Mouse (Mus musculus) midbrain, embryonic 10.5 days (tissue): ENCODE data around the gene Stard9. TPM values are rescaled to one million over a fixed set of nuclear protein-coding genes. Genes with fewer than 3 reads are reported as not detected.

Experiments used
- DNase-seq: peaks from one replicate; pipeline ENCODE4 v3.0.0-alpha.2; 2017; ENCODE audit warnings: low spot score
- H3K27ac ChIP-seq: fragments of 300-500 bp; sonication (generic); replicated peaks from 2 replicates; pipeline ENCODE4 v1.5.1; 2016; ENCODE audit warnings: mild to moderate bottlenecking
- H3K27me3 ChIP-seq: fragments of 300-500 bp; sonication (generic); 2 replicates; pipeline ENCODE4 v1.6.1; 2016; ENCODE audit warnings: low read depth, mild to moderate bottlenecking; ENCODE audit not compliant: poor library complexity, severe bottlenecking
- H3K36me3 ChIP-seq: fragments of 300-500 bp; sonication (generic); 2 replicates; pipeline ENCODE4 v1.6.1; 2016; ENCODE audit warnings: mild to moderate bottlenecking, moderate library complexity
- H3K4me1 ChIP-seq: fragments of 300-500 bp; sonication (generic); 2 replicates; pipeline ENCODE4 v1.6.1; 2016
- H3K4me3 ChIP-seq: fragments of 300-500 bp; sonication (generic); 2 replicates; pipeline ENCODE4 v1.5.1; 2016; ENCODE audit warnings: mild to moderate bottlenecking, moderate library complexity
- H3K9me3 ChIP-seq: fragments of 300-500 bp; sonication (generic); replicated peaks from 2 replicates; pipeline ENCODE4 v1.6.1; 2016; ENCODE audit warnings: mild to moderate bottlenecking
- WGBS: fragments of 180-500 bp; shearing (Covaris S2); methylation state at CpG from one replicate; pipeline ENCODE4 v1.1.7; 2016; 5-methylcytosine and 5-hydroxymethylcytosine counted together
- polyA plus RNA-seq: library from polyadenylated mRNA; unstranded; fragments of >200 nt; fragmentation: Nextera tagmentation; extraction: Ambion mirVana; gene quantifications from 2 replicates; pipeline ENCODE4 v1.2.1, GENCODE M21; 2016

Stard9 gene
- polyA plus RNA-seq, 1 experiment from 2014 or later: 2.2 TPM

DNA sequence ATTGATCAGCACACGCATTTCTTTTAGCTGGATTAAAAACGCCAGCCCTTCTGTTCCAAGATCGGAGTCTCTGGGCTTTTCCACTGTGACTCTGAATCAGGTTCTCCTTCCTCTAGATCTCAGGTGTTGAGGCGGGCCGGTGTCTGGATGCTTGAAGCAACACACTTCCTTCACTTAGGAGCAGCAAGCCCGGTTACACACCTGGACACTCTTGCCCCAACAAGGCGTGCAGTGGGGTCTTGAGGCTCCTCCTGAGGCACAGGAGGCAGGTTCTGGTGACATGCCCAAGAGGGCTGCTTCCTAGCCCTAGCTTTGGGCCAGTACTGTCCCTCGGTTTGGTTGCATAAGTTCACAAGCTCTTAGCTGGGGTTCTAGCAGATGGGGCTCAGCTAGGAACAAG, 89.6 kb downstream of the Stard9 start:
- H3K36me3 ChIP-seq: peaks cover 96% of the 10 kb centered on the region
- no peak for DNase-seq

DNA sequence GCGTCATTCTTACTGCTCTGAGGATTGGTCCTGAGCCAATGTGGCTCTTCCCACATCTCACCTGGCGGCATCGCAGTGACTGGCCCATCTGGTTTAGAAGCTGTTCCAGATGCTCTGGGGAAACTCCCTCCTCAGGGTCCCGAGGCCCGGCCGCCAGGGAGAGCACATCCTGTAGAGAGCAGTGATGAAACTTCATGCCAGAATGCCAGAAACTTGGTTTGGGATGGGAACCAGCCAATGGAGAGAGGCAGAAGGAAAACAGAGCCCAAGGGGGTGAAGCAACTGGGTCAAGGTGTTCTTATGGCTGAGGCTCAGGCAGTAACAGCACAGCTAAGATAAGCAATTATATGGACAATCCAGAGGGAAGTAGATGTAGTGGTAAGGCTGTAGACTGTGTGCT, 91.9 kb downstream of the Stard9 start:
- Histone ChIP-seq H3K27ac (no peak overlapping the region), H3K4me1 (no peaks in the 10 kb centered on the region), H3K9me3 (no peaks in the 10 kb centered on the region), H3K27me3 (no peaks in the 10 kb centered on the region), H3K36me3 (peaks cover 98% of the 10 kb centered on the region), H3K4me3 (no peak overlapping the region)
- no peak for DNase-seq
- 96% methylated on average over 6 of the region's 6 CpGs for WGBS

More for the DNA sequence above, 89.6 kb downstream of the Stard9 start:
- no peak overlapping the region for H3K27ac ChIP-seq
- H3K27me3 ChIP-seq: no peaks in the 10 kb centered on the region
- no peak overlapping the region for H3K4me3 ChIP-seq
- no peaks in the 10 kb centered on the region for H3K4me1 ChIP-seq
- WGBS: 94% methylated on average over 8 of the region's 8 CpGs
- no peaks in the 10 kb centered on the region for H3K9me3 ChIP-seq

DNA sequence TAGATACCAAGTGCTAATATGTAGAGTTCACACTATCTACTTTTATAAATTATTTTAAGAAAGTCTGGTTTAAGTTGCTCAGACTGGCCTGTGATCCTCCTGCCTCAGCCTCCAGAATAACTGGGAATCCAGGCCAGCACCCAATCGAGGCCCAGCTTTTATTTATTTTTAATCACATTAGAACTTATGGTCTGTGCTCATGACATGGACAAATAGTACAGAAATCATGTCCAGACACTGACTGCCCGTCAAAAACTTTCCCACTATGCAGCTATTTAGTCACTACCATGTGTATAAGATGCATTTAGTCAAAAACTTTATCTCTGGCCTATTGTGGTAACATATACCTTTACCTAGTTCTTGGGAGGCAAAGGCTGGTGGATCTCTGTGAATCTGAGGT, 93.0 kb downstream of the Stard9 start:
- Histone ChIP-seq H3K27ac (no peak overlapping the region), H3K27me3 (no peaks in the 10 kb centered on the region), H3K4me1 (no peaks in the 10 kb centered on the region), H3K9me3 (no peaks in the 10 kb centered on the region), H3K4me3 (no peak overlapping the region), H3K36me3 (peaks cover 98% of the 10 kb centered on the region)
- WGBS: 93% methylated on average over 2 of the region's 2 CpGs
- no peak for DNase-seq

DNA sequence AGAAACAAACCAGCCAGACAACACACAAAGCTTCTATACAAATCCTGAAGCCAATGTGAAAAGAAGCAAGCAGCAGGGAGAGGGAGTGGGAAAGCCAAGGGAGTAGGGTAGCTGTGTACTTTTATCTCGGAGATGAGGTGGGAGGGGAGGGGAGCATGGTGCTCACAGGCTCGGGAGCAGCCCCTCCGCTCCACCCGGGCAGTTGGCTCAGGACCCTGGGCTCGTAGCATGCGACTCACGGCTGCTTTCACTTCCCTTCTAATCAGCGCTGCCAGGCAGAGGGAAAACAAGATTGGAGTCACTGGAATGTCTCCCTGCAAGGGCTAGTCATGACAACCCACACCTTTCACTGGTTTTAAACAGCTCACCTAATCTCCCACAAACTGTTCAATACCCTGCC, 93.6 kb downstream of the Stard9 start:
- no peaks in the 10 kb centered on the region for H3K9me3 ChIP-seq
- no peak for DNase-seq
- H3K4me1 ChIP-seq: no peaks in the 10 kb centered on the region
- WGBS: 84% methylated on average over 8 of the region's 8 CpGs
- H3K27me3 ChIP-seq: no peaks in the 10 kb centered on the region
- H3K4me3 ChIP-seq: no peak overlapping the region
- H3K27ac ChIP-seq: no peak overlapping the region
- H3K36me3 ChIP-seq: peaks cover 98% of the 10 kb centered on the region

DNA sequence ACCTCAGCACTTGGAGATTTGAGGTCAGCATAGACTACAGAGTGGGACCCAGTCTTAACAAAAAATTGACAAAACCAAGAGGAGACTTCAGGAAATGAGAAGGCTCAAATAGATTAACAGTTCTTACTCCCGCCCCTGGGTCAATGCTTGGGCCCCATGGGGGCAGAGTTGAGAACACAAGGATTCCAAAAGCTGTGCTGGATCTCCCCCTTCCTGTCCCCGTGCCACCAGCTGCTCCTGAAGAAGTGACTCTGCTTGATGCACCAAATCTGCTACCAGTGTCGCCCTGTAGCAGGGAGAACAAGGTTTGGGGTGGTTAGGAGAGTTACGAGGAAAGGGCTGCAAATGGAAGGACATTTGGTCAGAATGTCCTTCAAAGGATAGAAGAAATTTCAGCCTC, 94.7 kb downstream of the Stard9 start:
- Histone ChIP-seq H3K36me3 (peaks cover 98% of the 10 kb centered on the region), H3K27me3 (no peaks in the 10 kb centered on the region), H3K4me1 (peaks cover 9% of the 10 kb centered on the region), H3K27ac (no peak overlapping the region), H3K4me3 (no peak overlapping the region), H3K9me3 (no peaks in the 10 kb centered on the region)
- no peak for DNase-seq
- 90% methylated on average over 4 of the region's 4 CpGs for WGBS

DNA sequence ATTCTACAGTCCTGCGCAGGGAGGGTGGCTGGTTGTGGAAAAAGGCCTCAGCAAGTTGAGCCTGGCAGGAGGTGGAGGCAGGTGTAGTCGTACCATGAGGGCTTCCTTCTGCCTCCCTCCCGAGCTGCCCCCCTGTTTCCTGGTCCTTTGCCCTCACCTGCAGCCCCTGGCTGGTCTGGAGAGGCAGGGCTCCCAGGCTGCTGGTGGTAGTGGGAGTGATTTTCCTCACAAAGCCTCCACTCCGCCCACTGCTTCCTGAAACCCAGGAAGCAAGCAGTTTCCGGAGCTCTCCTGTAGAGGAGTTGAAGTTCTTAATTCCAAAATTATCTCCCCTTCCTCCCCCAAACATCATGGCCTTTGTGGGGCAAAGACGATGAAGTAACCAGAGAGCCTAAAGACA, 95.3 kb downstream of the Stard9 start:
- Histone ChIP-seq H3K27me3 (no peaks in the 10 kb centered on the region), H3K4me3 (no peak overlapping the region), H3K4me1 (peaks cover 15% of the 10 kb centered on the region), H3K36me3 (peaks cover 96% of the 10 kb centered on the region), H3K9me3 (no peaks in the 10 kb centered on the region), H3K27ac (no peak overlapping the region)
- DNase-seq: no peak
- WGBS: 88% methylated on average over 6 of the region's 6 CpGs

DNA sequence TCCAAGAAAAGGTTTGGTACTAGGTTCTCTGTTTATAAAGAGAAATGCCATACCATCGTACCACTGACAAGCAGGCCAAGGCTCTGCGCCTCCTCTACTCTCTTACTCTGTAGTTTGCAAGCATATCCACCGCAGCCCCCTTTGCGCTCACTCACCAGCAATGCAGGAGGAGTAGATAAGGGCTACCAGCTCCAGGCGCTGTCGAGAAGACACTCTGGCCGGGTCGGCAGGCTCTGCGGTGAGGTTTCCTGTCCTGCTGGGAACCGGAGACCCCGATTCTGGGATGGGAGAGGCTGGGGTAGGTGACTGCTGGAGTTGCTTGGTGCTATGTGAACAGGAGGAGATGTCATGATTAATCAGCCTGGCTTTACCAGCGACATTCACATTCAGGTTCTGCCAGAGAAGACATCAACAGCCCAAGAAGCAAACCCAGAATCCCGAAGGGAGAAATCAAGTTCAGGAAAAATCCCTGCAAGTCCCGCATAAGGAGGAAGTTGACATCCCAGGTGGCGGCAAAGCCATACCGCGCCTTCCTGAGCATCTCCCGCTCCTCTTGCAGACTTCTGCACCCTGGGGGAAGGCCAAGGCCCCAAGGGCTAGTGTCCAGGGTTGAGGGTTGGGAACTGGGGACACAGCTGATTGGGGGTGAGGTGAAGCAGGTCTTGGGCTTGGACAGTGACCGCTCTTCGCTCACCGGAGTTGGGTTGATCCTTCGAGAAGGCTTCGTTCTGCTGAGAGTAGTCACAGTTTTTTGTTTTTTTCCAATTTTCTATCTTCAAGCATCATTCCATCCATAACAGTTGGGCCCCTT, 101.1 kb downstream of the Stard9 start:
- peaks cover 42% of the 10 kb centered on the region for H3K4me1 ChIP-seq
- peaks cover 42% of the 10 kb centered on the region for H3K36me3 ChIP-seq
- no peak for DNase-seq
- WGBS: 13% methylated on average over 23 of the region's 23 CpGs
- H3K9me3 ChIP-seq: no peaks in the 10 kb centered on the region
- no peaks in the 10 kb centered on the region for H3K27me3 ChIP-seq
- H3K4me3 ChIP-seq: peak overlapping the region; percentile 99
- peak overlapping the region; percentile 90 for H3K27ac ChIP-seq

DNA sequence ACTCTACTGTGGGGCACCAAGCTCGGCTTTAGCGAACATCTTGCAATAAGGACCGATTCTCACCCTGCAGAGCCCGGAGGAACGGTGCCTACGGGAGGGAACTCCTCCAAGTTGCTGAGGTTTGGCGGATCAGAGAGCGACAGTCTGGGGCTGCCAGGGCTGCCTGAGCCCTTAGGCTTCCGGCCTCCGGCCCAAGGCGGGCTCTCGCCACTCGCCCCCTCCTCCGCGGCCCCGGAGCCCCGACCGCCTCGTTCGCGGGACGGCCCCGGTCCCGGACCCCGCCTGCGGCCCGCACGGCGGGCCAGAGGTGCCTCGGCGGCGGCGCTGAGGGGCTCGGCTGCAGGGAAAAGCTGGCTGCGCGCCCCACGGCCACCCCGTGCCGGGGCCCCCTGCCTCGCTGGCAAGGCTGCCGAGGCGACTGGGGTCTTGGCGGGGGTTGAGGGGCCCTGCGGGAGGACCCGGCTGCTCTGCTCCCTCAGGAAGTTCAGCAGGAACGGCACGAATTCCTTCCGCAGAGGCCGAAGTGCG, 101.8 kb downstream of the Stard9 start:
- WGBS: under 1% methylated on average over 50 of the region's 50 CpGs
- H3K27ac ChIP-seq: peak overlapping the region; percentile 90
- H3K36me3 ChIP-seq: peaks cover 34% of the 10 kb centered on the region
- no peak for DNase-seq
- no peaks in the 10 kb centered on the region for H3K9me3 ChIP-seq
- H3K27me3 ChIP-seq: no peaks in the 10 kb centered on the region
- peak overlapping the region; percentile 99 for H3K4me3 ChIP-seq
- H3K4me1 ChIP-seq: peaks cover 42% of the 10 kb centered on the region

DNA sequence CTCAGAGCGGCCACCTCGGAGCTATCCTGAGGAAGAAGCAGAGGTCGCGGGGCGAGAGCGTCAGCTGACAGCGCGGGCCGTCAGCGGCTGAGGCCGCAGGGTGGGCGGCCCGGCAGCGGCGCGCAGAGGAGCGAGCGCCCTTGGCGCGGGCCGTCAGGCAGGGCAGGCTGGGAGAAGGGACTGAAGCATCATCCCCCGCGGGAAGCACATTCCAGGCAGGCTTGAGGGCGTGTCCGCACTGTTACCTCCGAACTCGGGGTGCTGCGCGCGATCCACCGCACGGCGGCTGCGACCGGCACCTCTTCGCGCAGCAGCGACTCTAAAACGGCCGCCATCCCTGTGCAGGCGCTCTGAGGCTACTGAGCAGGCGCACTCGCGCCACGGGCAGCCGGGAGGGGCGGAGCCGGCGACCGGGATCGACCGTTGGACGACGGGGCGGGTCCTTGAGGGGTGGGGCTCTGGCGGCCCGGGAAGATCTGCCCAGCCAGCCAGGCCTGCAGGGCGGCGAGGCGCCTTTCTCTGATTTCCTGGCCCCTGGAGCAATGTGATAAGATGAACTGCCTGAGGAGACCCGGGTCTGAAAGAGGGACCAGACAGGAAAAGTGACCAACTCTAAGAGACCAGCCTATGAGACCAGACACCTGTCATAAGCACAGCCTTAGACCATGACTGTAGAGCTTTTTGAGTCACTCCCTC, 102.4 kb downstream of the Stard9 start:
- DNase-seq: peak; percentile 96
- peaks cover 28% of the 10 kb centered on the region for H3K36me3 ChIP-seq
- H3K4me3 ChIP-seq: peak overlapping the region; percentile 99
- H3K4me1 ChIP-seq: peaks cover 42% of the 10 kb centered on the region
- peak overlapping the region; percentile 90 for H3K27ac ChIP-seq
- H3K27me3 ChIP-seq: no peaks in the 10 kb centered on the region
- no peaks in the 10 kb centered on the region for H3K9me3 ChIP-seq
- under 1% methylated on average over 61 of the region's 61 CpGs for WGBS

DNA sequence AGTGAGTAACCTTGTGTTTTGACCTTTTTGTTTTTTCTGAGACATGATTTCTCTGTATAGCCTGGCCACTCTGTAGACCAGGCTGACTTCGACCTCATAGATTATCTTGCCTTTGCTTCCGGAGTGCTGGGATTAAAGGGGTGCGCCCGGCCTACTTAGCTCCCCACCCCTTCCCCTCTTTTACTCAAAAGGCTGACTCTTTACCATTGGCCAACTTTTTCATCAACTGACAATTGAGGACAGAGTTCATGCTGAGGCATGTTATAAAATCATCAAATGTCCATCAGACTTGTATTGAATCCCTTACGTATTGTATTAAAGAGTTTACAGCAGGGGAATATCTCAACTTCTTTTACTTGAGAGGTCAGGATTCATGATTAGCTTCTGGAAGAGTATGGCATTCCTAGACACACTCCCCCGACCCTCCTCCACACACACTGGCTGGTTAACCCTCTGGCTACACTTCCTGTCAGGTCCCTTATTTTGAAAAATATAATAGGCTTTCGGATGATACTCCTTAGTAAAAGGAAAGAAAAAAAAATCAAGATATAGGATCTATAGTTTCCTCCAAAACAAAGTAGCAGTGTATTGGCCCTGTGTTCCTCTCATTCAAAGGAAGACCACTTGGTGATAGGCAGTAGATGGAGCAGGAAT, 103.1 kb downstream of the Stard9 start:
- DNase-seq: no peak
- Histone ChIP-seq H3K9me3 (no peaks in the 10 kb centered on the region), H3K36me3 (peaks cover 21% of the 10 kb centered on the region), H3K27ac (peak overlapping the region; percentile 90), H3K4me1 (peaks cover 42% of the 10 kb centered on the region), H3K4me3 (peak overlapping the region; percentile 99), H3K27me3 (no peaks in the 10 kb centered on the region)
- WGBS: 43% methylated on average over 7 of the region's 7 CpGs

DNA sequence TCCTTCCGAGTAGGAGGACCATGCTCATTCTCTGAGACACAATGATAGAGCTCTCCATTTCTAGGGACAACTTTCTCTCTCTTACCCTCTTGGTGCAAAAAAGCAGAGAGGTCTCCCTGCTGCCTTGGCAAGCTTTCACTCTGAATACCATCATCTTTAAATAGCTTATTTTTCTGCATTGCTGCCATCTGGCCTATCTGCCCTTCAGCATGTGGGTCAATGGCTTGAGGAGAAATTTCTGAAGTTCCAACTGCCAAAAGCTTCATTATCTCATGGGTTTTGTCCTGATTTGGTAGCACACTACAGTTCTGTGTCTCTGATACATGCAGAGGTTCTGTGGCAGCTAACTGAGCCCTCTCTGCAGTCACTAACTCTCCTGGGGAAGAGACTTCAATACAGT, 116.6 kb downstream of the Stard9 start:
- 89% methylated on average over 1 of the region's 1 CpGs for WGBS
- H3K36me3 ChIP-seq: peaks cover 71% of the 10 kb centered on the region
- H3K27ac ChIP-seq: no peak overlapping the region

DNA sequence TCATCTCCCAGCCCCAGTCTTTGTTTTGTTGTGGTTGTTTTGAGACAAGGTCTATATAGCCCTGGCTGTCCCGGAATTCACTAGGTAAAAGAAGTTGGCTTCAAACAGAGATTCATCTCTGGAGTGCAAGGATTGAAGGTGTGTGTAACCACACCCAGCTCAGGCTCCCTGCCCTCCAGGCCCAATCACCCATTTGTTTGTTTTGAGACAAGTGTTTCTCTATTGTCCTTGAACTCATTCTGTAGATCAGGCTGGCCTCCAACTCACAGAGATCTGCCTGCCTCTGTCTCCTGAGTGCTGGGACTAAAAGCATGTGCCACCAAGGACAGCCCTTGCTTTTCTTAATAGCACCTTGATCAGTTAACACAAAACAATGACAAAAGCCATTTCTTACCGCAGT, 119.1 kb downstream of the Stard9 start:
- DNase-seq: no peak
- Histone ChIP-seq H3K4me1 (no peaks in the 10 kb centered on the region), H3K36me3 (peaks cover 71% of the 10 kb centered on the region), H3K27me3 (no peaks in the 10 kb centered on the region), H3K9me3 (no peaks in the 10 kb centered on the region), H3K27ac (no peak overlapping the region), H3K4me3 (no peak overlapping the region)
- WGBS: 95% methylated on average over 2 of the region's 2 CpGs

More for the DNA sequence above, 116.6 kb downstream of the Stard9 start:
- no peaks in the 10 kb centered on the region for H3K4me1 ChIP-seq
- no peak overlapping the region for H3K4me3 ChIP-seq
- DNase-seq: no peak
- no peaks in the 10 kb centered on the region for H3K9me3 ChIP-seq
- H3K27me3 ChIP-seq: no peaks in the 10 kb centered on the region

DNA sequence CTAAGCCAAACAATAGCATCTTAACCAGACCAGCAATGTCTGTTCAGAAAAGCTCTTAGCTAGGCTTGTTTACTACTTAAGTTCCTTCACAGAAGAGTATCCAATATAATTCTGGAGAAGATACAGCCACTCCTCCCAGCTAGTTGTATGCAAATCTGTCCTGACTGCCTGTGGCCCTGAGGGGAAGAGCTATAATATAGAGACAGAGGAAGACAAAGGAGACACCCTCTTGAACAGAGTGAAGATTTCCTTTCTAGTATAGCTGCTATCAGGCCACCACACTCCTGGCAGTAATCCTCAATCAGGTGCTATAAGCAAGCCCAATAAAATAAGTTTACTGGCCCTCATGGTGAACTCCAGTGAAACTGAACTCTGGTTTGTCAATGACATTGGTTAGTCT, 133.0 kb downstream of the Stard9 start:
- DNase-seq: no peak
- no peaks in the 10 kb centered on the region for H3K9me3 ChIP-seq

More for the DNA sequence above, 133.0 kb downstream of the Stard9 start:
- H3K4me1 ChIP-seq: no peaks in the 10 kb centered on the region
- H3K4me3 ChIP-seq: no peak overlapping the region
- no peaks in the 10 kb centered on the region for H3K27me3 ChIP-seq
- peaks cover 68% of the 10 kb centered on the region for H3K36me3 ChIP-seq
- H3K27ac ChIP-seq: no peak overlapping the region
